Comparison of ENCODE assay signal across 8 mouse cellular contexts in the genomic region with DNA sequence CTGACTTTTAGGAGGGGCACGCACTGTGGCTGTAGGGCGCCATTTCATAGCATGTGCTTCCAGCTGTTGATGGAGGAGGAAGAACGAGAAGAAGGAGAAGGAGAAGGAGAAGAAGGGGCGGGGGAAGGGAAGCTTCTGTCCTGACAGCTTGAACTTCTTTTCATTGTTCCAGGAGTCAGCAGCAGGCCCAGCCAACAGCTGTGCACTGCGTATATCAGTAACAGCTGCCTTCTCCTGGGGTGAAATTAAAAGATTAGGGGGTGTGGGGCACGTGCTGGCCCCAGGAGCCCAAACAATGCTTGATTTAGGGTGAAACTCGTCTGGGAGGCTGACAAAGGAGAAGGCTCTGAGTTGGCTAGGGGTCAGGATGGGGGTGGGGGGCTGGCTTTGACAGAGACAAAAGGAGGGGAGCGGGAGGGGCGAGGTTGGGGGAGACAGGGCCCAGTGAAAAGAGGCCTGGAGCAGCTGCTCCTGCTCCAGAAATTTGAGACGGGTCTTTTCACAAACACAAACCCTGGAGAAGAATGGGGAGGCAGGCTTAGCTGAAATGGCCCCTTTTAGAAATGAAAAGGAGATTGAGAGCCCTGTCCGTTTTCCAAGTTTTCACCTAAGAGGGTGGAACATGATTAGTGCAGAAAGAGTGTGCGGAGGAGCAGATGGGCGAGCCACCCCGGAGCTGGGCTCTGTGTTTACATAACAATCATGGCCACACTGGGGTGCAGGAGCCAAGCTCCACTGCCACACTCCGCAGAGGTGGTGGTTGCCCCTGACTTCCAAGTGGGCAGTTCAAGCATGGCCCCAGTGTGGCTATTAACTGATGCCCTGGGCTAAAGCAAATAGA.
DNase-seq lines count a peak whose midpoint lies in the region; ATAC-seq and TF ChIP-seq lines count a peak whose summit lies in the region.

No protein-coding gene starts in this region.

- TF ChIP-seq CTCF in kidney, postnatal 0 days (IDR thresholded peaks at IDR 0.05; ENCODE audit: low read depth) = no peak

- H3K4me2 ChIP-seq in kidney, postnatal 0 days (ENCODE audit: low read length) = no peak overlapping the region
- H3K4me2 ChIP-seq in hindbrain, embryonic 15.5 days = no peak overlapping the region
- H3K4me2 ChIP-seq in neural tube, embryonic 13.5 days = peak overlapping the region; percentile 14; the same call in 1 of the 2 replicates

- H3K4me3 ChIP-seq in kidney, postnatal 0 days (replicated peaks; ENCODE audit: low read depth, low read length) = no peak overlapping the region
- H3K4me3 ChIP-seq in hindbrain, embryonic 15.5 days = no peak overlapping the region
- H3K4me3 ChIP-seq in neural tube, embryonic 13.5 days = no peak overlapping the region

- peak; percentile 2; the same call in 1 of the 2 replicates for ATAC-seq in kidney, postnatal 0 days (replicated peaks; ENCODE audit: low FRiP score, low read depth)
- peak; percentile 75 for ATAC-seq in hindbrain, embryonic 15.5 days (ENCODE audit: low FRiP score, low read depth)
- peak; percentile 77 for ATAC-seq in neural tube, embryonic 13.5 days (ENCODE audit: low read depth)
- ATAC-seq in megakaryocyte, adult 5-6 weeks (ENCODE audit: poor library complexity, severe bottlenecking) = no peak

- no peaks in the 10 kb centered on the region for H3K9me3 ChIP-seq in kidney, postnatal 0 days (replicated peaks; ENCODE audit: low read length)
- H3K9me3 ChIP-seq in hindbrain, embryonic 15.5 days = no peaks in the 10 kb centered on the region
- H3K9me3 ChIP-seq in neural tube, embryonic 13.5 days = no peaks in the 10 kb centered on the region; the same call in 1 of the 2 replicates

- no peak overlapping the region for H3K9ac ChIP-seq in kidney, postnatal 0 days (ENCODE audit: low read depth, low read length)
- no peak overlapping the region for H3K9ac ChIP-seq in hindbrain, embryonic 15.5 days
- 0 out of 2 replicates have a peak overlapping the region, but pooled peaks have one; percentile 23 for H3K9ac ChIP-seq in neural tube, embryonic 13.5 days

- no peaks in the 10 kb centered on the region for H3K36me3 ChIP-seq in kidney, postnatal 0 days (ENCODE audit: insufficient read depth, low read length)
- no peaks in the 10 kb centered on the region for H3K36me3 ChIP-seq in hindbrain, embryonic 15.5 days
- H3K36me3 ChIP-seq in neural tube, embryonic 13.5 days = no peaks in the 10 kb centered on the region

- peak; percentile 80 for DNase-seq in kidney, postnatal 0 days (ENCODE audit: low spot score)
- no peak for DNase-seq in kidney, postnatal 25 days
- peak; percentile 90 for DNase-seq in embryo, embryonic 11 days
- DNase-seq in adrenal gland, adult 18-20 months (ENCODE audit: low spot score in 2 of 2) = no peak
- no peak for DNase-seq in left cerebral cortex, postnatal 25 days (ENCODE audit: low spot score in 2 of 2)

- peaks cover 35% of the 10 kb centered on the region for H3K4me1 ChIP-seq in kidney, postnatal 0 days (replicated peaks; ENCODE audit: insufficient read depth, low read length)
- H3K4me1 ChIP-seq in hindbrain, embryonic 15.5 days (replicated peaks) = peaks cover 55% of the 10 kb centered on the region
- peaks cover 59% of the 10 kb centered on the region for H3K4me1 ChIP-seq in neural tube, embryonic 13.5 days (replicated peaks)

- intact Hi-C loops in left cerebral cortex, postnatal 25 days (cut with DNase I) = no loop called here

- 0 out of 2 replicates have a peak overlapping the region, but pooled peaks have one; percentile 25 for H3K27ac ChIP-seq in kidney, postnatal 0 days
- H3K27ac ChIP-seq in hindbrain, embryonic 15.5 days (replicated peaks) = peak overlapping the region; percentile 68
- peak overlapping the region; percentile 84 for H3K27ac ChIP-seq in neural tube, embryonic 13.5 days (replicated peaks)

- H3K27me3 ChIP-seq in kidney, postnatal 0 days (ENCODE audit: insufficient read depth, low read length) = no peaks in the 10 kb centered on the region
- H3K27me3 ChIP-seq in hindbrain, embryonic 15.5 days = 0 out of 2 replicates have a peak, but pooled peaks cover 5% of the 10 kb centered on the region
- H3K27me3 ChIP-seq in neural tube, embryonic 13.5 days = peaks cover 63% of the 10 kb centered on the region

- 17% methylated on average over 15 of the region's 15 CpGs for WGBS in kidney, postnatal 0 days
- WGBS in hindbrain, embryonic 15.5 days = 13% methylated on average over 15 of the region's 15 CpGs
- 6% methylated on average over 15 of the region's 15 CpGs for WGBS in neural tube, embryonic 13.5 days

Comparison
In these comparisons a context has a peak if more than half of its experiments do, and no peak if none do; other contexts are left out.
1. DNase-seq: peak in kidney, postnatal 0 days (single experiment) and embryo, embryonic 11 days (single experiment); none in kidney, postnatal 25 days (0 of 2), adrenal gland, adult 18-20 months (0 of 2) and left cerebral cortex, postnatal 25 days (0 of 2).
2. H3K27ac ChIP-seq: peak in every context shown above with its lines; median percentile 84 in neural tube, embryonic 13.5 days; 68 in hindbrain, embryonic 15.5 days; 25 in kidney, postnatal 0 days.